Mouse (Mus musculus) forebrain, embryonic 15.5 days (tissue): ENCODE results near the gene Smap1. TPM values are rescaled to one million over a fixed set of nuclear protein-coding genes. Genes with fewer than 3 reads are reported as not detected.

ENCODE experiments used
- ATAC-seq: fragments of 200-750 bp; cut with Nextera tagmentation; replicated peaks from 2 replicates; pipeline ENCODE4 v1.8.0; 2017; ENCODE audit warnings: mild to moderate bottlenecking, moderate TSS enrichment, moderate library complexity
- H3K27ac ChIP-seq: fragments of 300-500 bp; sonication (generic); replicated peaks from 2 replicates; pipeline ENCODE4 v1.5.1; 2015; ENCODE audit warnings: mild to moderate bottlenecking, inconsistent platforms
- H3K27me3 ChIP-seq: fragments of 300-500 bp; sonication (generic); 2 replicates; pipeline ENCODE4 v1.6.1; 2015; ENCODE audit warnings: inconsistent platforms
- H3K36me3 ChIP-seq: fragments of 300-500 bp; sonication (generic); 2 replicates; pipeline ENCODE4 v1.6.1; 2015; ENCODE audit warnings: mild to moderate bottlenecking, inconsistent platforms
- H3K4me1 ChIP-seq: fragments of 300-500 bp; sonication (generic); 2 replicates; pipeline ENCODE4 v1.6.1; 2015; ENCODE audit warnings: inconsistent platforms
- H3K4me2 ChIP-seq: fragments of 300-500 bp; sonication (generic); replicated peaks from 2 replicates; pipeline ENCODE4 v1.6.1; 2015; ENCODE audit warnings: mild to moderate bottlenecking, inconsistent platforms
- H3K4me3 ChIP-seq: fragments of 300-500 bp; sonication (generic); 2 replicates; pipeline ENCODE4 v1.5.1; 2015; ENCODE audit warnings: mild to moderate bottlenecking, inconsistent platforms
- H3K9ac ChIP-seq: fragments of 300-500 bp; sonication (generic); replicated peaks from 2 replicates; pipeline ENCODE4 v1.6.1; 2015; ENCODE audit warnings: mild to moderate bottlenecking, inconsistent platforms
- H3K9me3 ChIP-seq: fragments of 300-500 bp; sonication (generic); 2 replicates; pipeline ENCODE4 v1.6.1; 2016; ENCODE audit warnings: inconsistent platforms
- WGBS: fragments of 180-500 bp; shearing (Covaris S2); methylation state at CpG from one replicate; pipeline ENCODE4 v1.1.7; 2015; ENCODE audit warnings: mixed read lengths; 5-methylcytosine and 5-hydroxymethylcytosine counted together
- polyA plus RNA-seq: library from polyadenylated mRNA; unstranded; fragments of >200 nt; fragmentation: Nextera tagmentation; extraction: Ambion mirVana; gene quantifications from 2 replicates; pipeline ENCODE4 v1.2.1, GENCODE M21; 2015

The Smap1 gene
- polyA plus RNA-seq, 1 experiment from 2014 or later: 91.8 TPM

DNA sequence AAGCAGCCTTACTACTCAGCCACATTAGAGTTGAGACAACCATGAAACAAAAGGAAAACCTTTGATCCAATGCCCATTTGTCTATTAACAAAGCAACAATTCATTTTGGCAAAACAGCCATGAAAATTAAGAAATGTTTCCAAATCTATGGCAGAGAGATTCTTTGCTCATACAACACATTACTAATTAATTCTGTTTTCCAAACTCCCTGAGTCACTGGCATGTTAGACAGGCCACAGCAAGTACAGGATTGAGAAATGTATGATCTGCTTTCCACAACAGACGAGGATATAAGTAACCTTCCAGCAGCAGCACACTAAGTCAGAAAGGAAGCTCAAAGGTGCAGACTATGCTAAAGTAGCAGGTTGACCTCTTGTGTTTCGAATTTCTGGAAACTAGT lies 9.1 kb downstream of the Smap1 start:
- 52% methylated on average over 2 of the region's 2 CpGs for WGBS
- Histone ChIP-seq H3K9me3 (no peaks in the 10 kb centered on the region), H3K4me3 (no peak overlapping the region), H3K27ac (no peak overlapping the region), H3K36me3 (no peaks in the 10 kb centered on the region), H3K4me2 (no peak overlapping the region), H3K9ac (no peak overlapping the region), H3K27me3 (no peaks in the 10 kb centered on the region), H3K4me1 (0 out of 2 replicates have a peak, but pooled peaks cover 2% of the 10 kb centered on the region)
- no peak for ATAC-seq

DNA sequence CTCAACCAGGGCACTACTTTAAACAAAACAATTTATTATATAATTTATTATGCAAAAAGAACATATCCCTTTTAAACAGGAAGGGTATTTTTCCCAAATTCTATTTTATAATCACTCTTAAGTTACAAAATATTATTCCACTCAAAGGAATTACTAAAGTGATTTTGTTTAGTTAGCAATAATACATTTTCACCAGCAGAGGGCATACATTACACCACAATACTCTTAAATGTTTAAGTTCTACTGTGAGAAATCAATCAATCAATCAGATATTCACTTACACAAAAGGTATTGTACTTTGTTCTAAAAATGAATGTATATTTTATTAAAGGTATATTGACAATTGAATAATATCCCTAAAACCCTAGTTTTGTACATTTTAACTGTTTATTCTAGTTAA lies 16.0 kb downstream of the Smap1 start:
- ATAC-seq: no peak
- no peaks in the 10 kb centered on the region for H3K27me3 ChIP-seq
- H3K9me3 ChIP-seq: no peaks in the 10 kb centered on the region
- H3K9ac ChIP-seq: no peak overlapping the region
- no peaks in the 10 kb centered on the region for H3K36me3 ChIP-seq
- H3K4me2 ChIP-seq: no peak overlapping the region
- no peak overlapping the region for H3K4me3 ChIP-seq
- no peak overlapping the region for H3K27ac ChIP-seq
- H3K4me1 ChIP-seq: no peaks in the 10 kb centered on the region

DNA sequence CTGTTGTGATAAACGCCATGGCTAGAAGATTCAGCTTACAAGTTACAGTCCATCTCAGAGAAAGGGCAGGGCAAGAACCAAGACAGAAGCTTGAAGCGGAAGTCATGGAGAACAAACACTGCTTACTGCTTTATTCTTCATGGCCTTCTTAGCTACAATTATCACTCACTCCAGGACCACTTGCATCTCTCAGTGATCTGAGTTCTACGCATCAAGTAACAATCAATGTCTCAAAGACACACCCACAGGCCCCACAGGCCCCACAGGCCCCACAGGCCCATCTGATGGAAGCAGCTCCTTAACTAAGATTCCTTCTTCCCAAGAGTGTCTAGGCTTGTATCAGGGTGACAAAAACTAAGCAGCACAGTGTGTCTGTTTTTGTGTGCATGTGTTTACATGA lies 18.8 kb downstream of the Smap1 start:
- Histone ChIP-seq H3K9ac (no peak overlapping the region), H3K9me3 (no peaks in the 10 kb centered on the region), H3K27ac (no peak overlapping the region), H3K4me2 (no peak overlapping the region), H3K36me3 (no peaks in the 10 kb centered on the region), H3K4me1 (peaks cover 4% of the 10 kb centered on the region; the same call in 1 of the 2 replicates), H3K4me3 (no peak overlapping the region), H3K27me3 (no peaks in the 10 kb centered on the region)
- 91% methylated on average over 3 of the region's 3 CpGs for WGBS
- no peak for ATAC-seq

DNA sequence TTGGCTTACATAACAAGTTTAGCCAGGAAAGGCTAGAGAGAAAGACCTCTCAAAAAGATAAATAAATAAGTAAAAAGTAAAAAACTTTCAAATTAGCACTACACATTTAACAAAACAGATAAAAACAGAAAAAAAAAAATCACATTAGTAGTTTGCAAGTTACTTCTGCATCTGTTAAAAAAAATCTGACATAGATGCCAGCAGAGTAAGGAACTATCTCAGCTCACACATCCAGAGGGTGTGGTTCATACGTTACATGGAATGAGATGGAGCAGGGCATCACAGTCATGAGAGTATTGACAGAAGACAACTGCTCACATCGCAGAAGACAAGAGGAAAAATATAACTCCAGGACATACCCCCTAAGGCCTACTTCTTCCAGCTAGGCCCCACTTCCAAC lies 19.4 kb downstream of the Smap1 start:
- no peaks in the 10 kb centered on the region for H3K9me3 ChIP-seq
- no peaks in the 10 kb centered on the region for H3K27me3 ChIP-seq
- peaks cover 8% of the 10 kb centered on the region; the same call in 1 of the 2 replicates for H3K4me1 ChIP-seq
- WGBS: 87% methylated on average over 2 of the region's 2 CpGs
- no peaks in the 10 kb centered on the region for H3K36me3 ChIP-seq
- H3K4me3 ChIP-seq: no peak overlapping the region
- H3K4me2 ChIP-seq: no peak overlapping the region
- H3K27ac ChIP-seq: no peak overlapping the region
- no peak for ATAC-seq
- H3K9ac ChIP-seq: no peak overlapping the region

DNA sequence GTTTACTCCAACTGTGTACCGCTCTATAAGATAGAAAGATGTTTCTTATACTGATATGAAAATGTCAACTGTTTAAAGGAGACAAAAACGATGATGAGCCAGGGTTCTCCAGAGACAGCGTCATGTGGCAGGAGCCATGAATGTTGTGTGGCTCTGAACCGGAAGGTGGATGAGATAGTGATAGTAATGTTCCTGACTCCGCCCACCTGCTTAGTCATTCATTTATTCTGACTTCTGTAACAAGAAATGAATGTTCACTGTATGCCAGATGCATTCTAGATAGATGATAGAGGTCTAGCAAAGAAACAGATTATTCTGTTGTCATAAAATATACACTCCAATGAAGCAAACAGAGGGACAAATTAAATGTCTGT lies 22.5 kb downstream of the Smap1 start:
- Histone ChIP-seq H3K36me3 (no peaks in the 10 kb centered on the region), H3K9ac (no peak overlapping the region), H3K4me3 (no peak overlapping the region), H3K27ac (no peak overlapping the region), H3K4me2 (no peak overlapping the region), H3K9me3 (no peaks in the 10 kb centered on the region), H3K27me3 (no peaks in the 10 kb centered on the region), H3K4me1 (peaks cover 11% of the 10 kb centered on the region; the same call in 1 of the 2 replicates)
- 92% methylated on average over 5 of the region's 5 CpGs for WGBS
- ATAC-seq: no peak

DNA sequence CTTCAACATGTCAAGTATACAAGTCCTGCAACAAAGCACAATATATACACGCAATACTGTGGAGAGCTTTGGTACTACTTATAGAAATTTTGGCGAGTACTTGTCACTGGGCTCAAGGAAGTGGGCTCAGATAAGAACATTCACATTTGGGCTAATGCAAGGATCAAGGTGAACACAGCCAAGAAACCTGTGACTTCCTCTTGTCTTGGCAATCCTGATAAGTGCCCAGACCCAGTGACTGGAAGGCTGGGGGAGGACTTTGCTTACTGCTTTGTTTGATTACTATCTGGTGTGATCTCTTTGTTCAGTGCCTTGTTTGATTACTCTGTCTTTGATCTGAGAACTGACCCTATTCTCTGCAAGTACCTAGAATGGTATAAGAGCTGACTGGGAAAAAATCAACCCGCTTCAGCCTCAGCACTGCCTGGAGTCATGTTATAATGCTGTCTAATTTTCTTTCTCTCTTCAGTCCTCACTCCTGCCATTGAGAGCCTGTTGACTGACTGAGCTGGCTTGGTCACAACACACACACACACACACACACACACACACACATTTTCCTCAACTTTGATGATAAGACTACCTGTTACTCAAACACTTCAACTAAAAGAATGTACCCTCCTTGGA lies 23.0 kb downstream of the Smap1 start:
- Histone ChIP-seq H3K36me3 (no peaks in the 10 kb centered on the region), H3K27me3 (no peaks in the 10 kb centered on the region), H3K4me3 (no peak overlapping the region), H3K4me1 (peaks cover 11% of the 10 kb centered on the region; the same call in 1 of the 2 replicates), H3K27ac (no peak overlapping the region), H3K9ac (no peak overlapping the region), H3K9me3 (no peaks in the 10 kb centered on the region), H3K4me2 (no peak overlapping the region)
- ATAC-seq: no peak
- WGBS: 93% methylated on average over 3 of the region's 3 CpGs

DNA sequence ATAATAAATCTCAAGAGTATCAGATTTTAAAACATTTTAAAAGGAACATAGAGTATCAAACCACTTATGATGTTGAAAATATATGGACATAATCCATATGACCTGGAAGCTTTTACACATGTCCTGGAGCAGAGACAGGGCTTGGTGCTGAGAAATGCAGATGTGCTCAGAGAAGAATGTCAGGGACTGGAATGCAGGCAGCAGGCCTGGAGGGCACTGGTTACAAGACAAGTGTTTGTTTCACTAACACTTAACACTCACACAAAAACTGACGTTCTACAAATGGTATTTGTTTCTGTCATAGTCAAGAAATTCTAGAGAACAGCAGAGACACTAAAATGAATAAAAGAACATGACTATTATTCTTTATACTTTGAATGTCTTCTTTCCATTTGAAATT lies 30.0 kb downstream of the Smap1 start:
- Histone ChIP-seq H3K9ac (no peak overlapping the region), H3K27ac (no peak overlapping the region), H3K36me3 (no peaks in the 10 kb centered on the region), H3K4me3 (no peak overlapping the region), H3K27me3 (no peaks in the 10 kb centered on the region), H3K9me3 (no peaks in the 10 kb centered on the region), H3K4me1 (peaks cover 1% of the 10 kb centered on the region; the same call in 1 of the 2 replicates), H3K4me2 (no peak overlapping the region)
- no peak for ATAC-seq
- WGBS: 63% methylated on average over 1 of the region's 1 CpGs

DNA sequence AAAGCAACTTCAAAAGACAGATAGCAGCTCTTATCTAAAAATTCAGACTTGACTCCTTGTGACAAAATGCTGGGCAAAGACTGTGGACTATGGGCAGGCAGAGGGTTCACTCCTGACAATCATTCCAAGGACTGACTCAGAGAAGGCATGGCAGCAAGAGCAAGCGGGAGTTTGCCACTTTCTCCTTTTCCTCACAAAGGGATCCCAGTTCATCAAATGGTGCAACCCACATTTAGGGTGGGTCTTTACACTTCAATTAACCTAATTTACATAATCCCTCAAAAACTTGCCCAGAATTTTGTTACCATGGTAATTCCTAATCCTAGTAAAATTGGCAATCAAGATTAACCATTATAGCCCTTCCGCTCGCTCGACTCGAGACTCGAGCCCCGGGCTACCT lies 37.2 kb downstream of the Smap1 start:
- no peaks in the 10 kb centered on the region for H3K27me3 ChIP-seq
- 20% methylated on average over 7 of the region's 7 CpGs for WGBS
- peak; percentile 81 for ATAC-seq
- no peak overlapping the region for H3K9ac ChIP-seq
- no peak overlapping the region for H3K4me3 ChIP-seq
- H3K9me3 ChIP-seq: no peaks in the 10 kb centered on the region
- peak overlapping the region; percentile 69 for H3K27ac ChIP-seq
- peaks cover 8% of the 10 kb centered on the region; the same call in 1 of the 2 replicates for H3K4me1 ChIP-seq
- H3K4me2 ChIP-seq: no peak overlapping the region
- H3K36me3 ChIP-seq: no peaks in the 10 kb centered on the region

DNA sequence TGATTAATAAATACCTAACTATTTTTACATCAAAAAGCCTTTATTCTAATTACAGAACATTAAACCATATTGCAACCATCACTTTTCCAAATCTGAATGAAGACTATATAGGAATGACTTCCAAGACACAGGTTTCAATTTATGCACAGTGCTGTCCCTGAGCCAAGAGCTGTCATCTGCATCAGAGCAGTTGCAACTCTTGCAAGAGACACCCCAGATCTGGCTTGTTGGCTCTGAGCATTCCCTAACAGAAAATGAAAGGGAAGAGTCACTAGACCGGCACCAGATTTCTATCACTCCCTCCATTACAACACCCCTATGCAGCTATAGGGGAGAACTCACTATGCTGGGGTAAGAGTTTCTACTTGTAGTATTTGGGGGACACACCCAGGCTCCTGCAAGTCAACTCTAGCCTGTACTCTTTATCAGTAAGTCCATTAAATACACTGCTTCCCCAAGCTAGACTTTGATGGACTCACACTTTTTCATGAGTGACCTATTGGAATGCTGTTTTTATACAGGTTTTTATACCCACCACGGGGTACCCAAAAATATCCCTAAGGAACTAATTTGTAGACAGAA lies 37.9 kb downstream of the Smap1 start:
- no peak overlapping the region for H3K9ac ChIP-seq
- 62% methylated on average over 2 of the region's 2 CpGs for WGBS
- H3K9me3 ChIP-seq: no peaks in the 10 kb centered on the region
- no peaks in the 10 kb centered on the region for H3K27me3 ChIP-seq
- peak; percentile 81 for ATAC-seq
- no peak overlapping the region for H3K4me2 ChIP-seq
- H3K4me3 ChIP-seq: no peak overlapping the region
- peak overlapping the region; percentile 69 for H3K27ac ChIP-seq
- peaks cover 8% of the 10 kb centered on the region; the same call in 1 of the 2 replicates for H3K4me1 ChIP-seq
- no peaks in the 10 kb centered on the region for H3K36me3 ChIP-seq

DNA sequence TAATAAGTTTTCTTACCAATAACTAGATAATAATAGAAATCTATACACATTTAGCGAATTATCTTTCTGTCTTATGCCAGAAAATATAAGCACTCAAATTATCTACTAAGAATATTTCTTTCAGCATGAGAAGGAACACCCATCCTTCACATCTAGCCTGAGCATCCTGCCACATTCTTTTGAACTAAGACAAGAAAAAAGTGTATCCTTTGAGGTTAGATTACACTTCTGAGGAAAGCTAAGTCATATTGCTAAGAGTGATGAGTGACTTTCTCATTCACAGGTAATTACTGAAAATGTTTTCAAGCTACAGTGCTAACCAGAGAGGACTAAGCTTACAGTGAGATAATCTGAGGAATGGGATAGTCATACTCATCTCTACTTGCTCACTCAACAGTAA lies 39.4 kb downstream of the Smap1 start:
- peaks cover 8% of the 10 kb centered on the region; the same call in 1 of the 2 replicates for H3K4me1 ChIP-seq
- H3K27ac ChIP-seq: no peak overlapping the region
- H3K4me2 ChIP-seq: no peak overlapping the region
- H3K36me3 ChIP-seq: no peaks in the 10 kb centered on the region
- no peaks in the 10 kb centered on the region for H3K9me3 ChIP-seq
- H3K4me3 ChIP-seq: no peak overlapping the region
- 98% methylated on average over 1 of the region's 1 CpGs for WGBS
- no peak for ATAC-seq
- no peaks in the 10 kb centered on the region for H3K27me3 ChIP-seq
- no peak overlapping the region for H3K9ac ChIP-seq

DNA sequence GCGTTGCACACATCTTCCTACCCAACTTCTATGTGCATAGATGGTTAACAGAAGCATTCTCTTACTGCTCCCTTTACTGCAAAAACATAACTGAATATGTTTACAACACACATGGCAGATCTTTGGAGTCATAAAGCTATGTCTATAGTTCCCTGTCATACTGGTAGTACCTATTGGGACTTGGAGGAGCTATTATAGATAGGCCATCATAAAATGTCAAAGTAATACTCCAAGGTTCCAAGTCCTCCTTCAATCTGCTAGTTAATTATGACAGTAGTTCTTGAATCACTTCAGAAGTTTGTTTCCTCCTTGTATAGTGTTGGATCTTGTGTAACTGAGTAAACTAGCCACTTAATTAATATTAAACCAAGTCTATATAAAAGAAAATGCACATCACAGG lies 49.9 kb downstream of the Smap1 start:
- no peak for ATAC-seq
- Histone ChIP-seq H3K4me3 (no peak overlapping the region), H3K36me3 (peaks cover 16% of the 10 kb centered on the region; the same call in 1 of the 2 replicates), H3K27me3 (no peaks in the 10 kb centered on the region), H3K9me3 (no peaks in the 10 kb centered on the region), H3K4me1 (no peaks in the 10 kb centered on the region), H3K9ac (no peak overlapping the region), H3K4me2 (no peak overlapping the region), H3K27ac (no peak overlapping the region)
- 90% methylated on average over 1 of the region's 1 CpGs for WGBS

DNA sequence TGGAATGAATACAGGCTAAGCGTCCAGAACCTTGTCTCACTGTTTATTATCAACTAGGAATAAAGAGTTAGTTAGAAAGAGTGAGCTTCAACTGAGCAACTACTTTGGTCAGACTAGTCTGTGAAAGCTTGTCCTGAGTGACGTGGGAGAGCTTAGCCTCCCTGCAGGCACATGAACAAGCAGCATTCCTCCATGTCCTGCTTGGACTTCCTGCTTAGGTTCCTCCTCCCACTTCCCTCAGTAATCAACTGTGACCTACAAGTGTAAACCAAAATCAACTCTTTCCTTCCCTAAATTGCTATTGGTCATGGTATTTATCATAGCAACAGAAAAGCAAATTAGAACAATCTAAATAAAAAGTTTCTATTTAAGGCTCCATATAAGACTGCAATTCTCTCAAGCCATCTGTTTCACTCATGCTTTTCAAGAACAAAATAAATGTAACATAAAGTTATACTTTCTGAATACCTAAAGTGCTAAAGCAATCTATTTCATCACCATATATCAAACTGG lies 54.7 kb downstream of the Smap1 start:
- no peak for ATAC-seq
- H3K9me3 ChIP-seq: no peaks in the 10 kb centered on the region
- H3K9ac ChIP-seq: no peak overlapping the region
- 41% methylated on average over 2 of the region's 2 CpGs for WGBS
- no peak overlapping the region for H3K27ac ChIP-seq
- no peak overlapping the region for H3K4me2 ChIP-seq
- no peak overlapping the region for H3K4me3 ChIP-seq
- H3K4me1 ChIP-seq: no peaks in the 10 kb centered on the region
- H3K27me3 ChIP-seq: no peaks in the 10 kb centered on the region
- H3K36me3 ChIP-seq: peaks cover 9% of the 10 kb centered on the region; the same call in 1 of the 2 replicates

DNA sequence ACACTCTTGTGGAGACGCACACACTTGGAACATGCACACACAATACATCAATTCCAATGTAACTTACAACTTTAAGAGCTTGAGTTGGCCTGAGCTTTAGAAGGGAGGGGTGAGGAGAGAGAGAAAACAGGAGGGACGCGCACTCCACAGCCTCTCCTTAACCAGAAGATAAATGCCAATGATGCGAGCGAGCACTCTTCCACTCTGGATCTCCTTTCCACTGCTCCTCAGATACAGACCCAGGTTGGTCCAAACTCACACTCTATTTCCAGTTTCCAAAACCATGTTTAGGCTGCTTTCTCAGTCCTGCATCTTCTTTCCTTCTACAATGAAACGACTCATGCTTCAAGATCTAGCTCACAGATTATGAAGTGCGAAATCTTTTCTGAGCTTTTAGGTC lies 56.6 kb downstream of the Smap1 start:
- Histone ChIP-seq H3K36me3 (peaks cover 6% of the 10 kb centered on the region; the same call in 1 of the 2 replicates), H3K9me3 (no peaks in the 10 kb centered on the region), H3K4me1 (no peaks in the 10 kb centered on the region), H3K4me3 (no peak overlapping the region), H3K27ac (no peak overlapping the region), H3K4me2 (no peak overlapping the region), H3K27me3 (no peaks in the 10 kb centered on the region), H3K9ac (no peak overlapping the region)
- ATAC-seq: no peak
- WGBS: 95% methylated on average over 7 of the region's 7 CpGs
